In the genomic region with DNA sequence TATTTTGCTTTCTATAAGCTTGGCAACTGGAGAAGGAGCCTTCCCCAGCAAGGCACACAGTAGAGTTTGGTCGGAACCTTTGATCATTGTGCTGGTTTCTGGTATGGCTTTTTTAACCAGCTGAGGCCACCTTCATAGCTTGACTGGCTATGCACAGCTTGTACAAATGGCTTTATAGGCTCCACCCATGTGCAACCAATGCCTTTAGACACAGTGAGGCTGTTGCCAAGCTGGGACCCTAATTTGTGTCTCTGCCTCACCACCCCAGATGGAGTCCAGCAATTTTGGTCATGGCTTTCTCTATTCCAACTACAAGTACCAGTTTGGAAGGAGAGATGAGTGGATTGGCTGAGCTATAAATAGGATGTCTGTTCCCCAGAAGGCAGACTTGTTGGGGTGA, we compare ENCODE assay signal across 28 mouse cellular contexts. TPM values are rescaled to one million over a fixed set of nuclear protein-coding genes. Genes with fewer than 3 reads are reported as not detected.
DNase-seq lines count a peak whose midpoint lies in the region; ATAC-seq and TF ChIP-seq lines count a peak whose summit lies in the region.
"Had no signal": no experiment of that assay in that cellular context is flagged by ENCODE, and none has a peak within 500 bp of the region (broad histone marks: within the 10 kb centered on the region; RNA-seq: fewer than 3 reads in every experiment).

No protein-coding gene starts in this region.

- no peak for TF ChIP-seq EP300 in heart, adult 2 months (IDR thresholded peaks at IDR 0.05; ENCODE audit: insufficient read depth, low read depth, low read length)

- peaks cover 41% of the 10 kb centered on the region for H3K4me1 ChIP-seq in embryonic facial prominence, embryonic 13.5 days
- peaks cover 13% of the 10 kb centered on the region for H3K4me1 ChIP-seq in embryonic facial prominence, embryonic 10.5 days
- H3K4me1 ChIP-seq in heart, embryonic 13.5 days, result peaks cover 36% of the 10 kb centered on the region
- H3K4me1 ChIP-seq in heart, adult 2 months (ENCODE audit: control insufficient read depth, insufficient read depth, low read length), result no peaks in the 10 kb centered on the region
- peaks cover 9% of the 10 kb centered on the region for H3K4me1 ChIP-seq in liver, embryonic 12.5 days
- H3K4me1 ChIP-seq in embryonic facial prominence, embryonic 15.5 days, result peaks cover 35% of the 10 kb centered on the region

- DNase-seq in embryonic facial prominence, embryonic 10.5 days (ENCODE audit: low spot score), result no peak
- no peak for DNase-seq in heart, adult 2 months
- DNase-seq in liver, result no peak
- DNase-seq: adrenal gland, adult 8-10 months; adrenal gland, postnatal 14 days; adrenal gland, postnatal 36 days; B cell, adult 2 months; cerebellum, adult 11 months; cerebellum, adult 18-20 months; cerebellum, adult 8-10 months; cerebellum, adult 9-11 months; cerebellum, postnatal 14 days; cerebellum, postnatal 36 days; embryo, embryonic 11 days had no signal

- peak overlapping the region; percentile 44; the same call in 1 of the 2 replicates for H3K27ac ChIP-seq in embryonic facial prominence, embryonic 13.5 days
- no peak overlapping the region for H3K27ac ChIP-seq in embryonic facial prominence, embryonic 10.5 days (replicated peaks)
- 0 out of 2 replicates have a peak overlapping the region, but pooled peaks have one; percentile 10 for H3K27ac ChIP-seq in heart, embryonic 13.5 days (replicated peaks)
- no peak overlapping the region for H3K27ac ChIP-seq in heart, adult 2 months
- H3K27ac ChIP-seq in liver, embryonic 12.5 days, result no peak overlapping the region
- H3K27ac ChIP-seq in embryonic facial prominence, embryonic 15.5 days (replicated peaks), result peak overlapping the region; percentile 35; the same call in 1 of the 2 replicates
- H3K27ac ChIP-seq: embryonic facial prominence, embryonic 12.5 days; forebrain, embryonic 12.5 days had no signal

- intact Hi-C loops in heart, adult 2 months (cut with DNase I), result no loop called here

- H3K79me2 ChIP-seq in heart, adult 2 months (replicated peaks; ENCODE audit: control insufficient read depth, insufficient read depth, low read length), result no peaks in the 10 kb centered on the region

- TF ChIP-seq POLR2A in heart, adult 2 months (IDR thresholded peaks at IDR 0.05; ENCODE audit: insufficient read depth, low read depth, low read length), result no peak

- no peak overlapping the region for H3K4me2 ChIP-seq in embryonic facial prominence, embryonic 13.5 days
- H3K4me2 ChIP-seq in heart, embryonic 13.5 days, result no peak overlapping the region
- no peak overlapping the region for H3K4me2 ChIP-seq in liver, embryonic 12.5 days
- H3K4me2 ChIP-seq in embryonic facial prominence, embryonic 15.5 days (replicated peaks), result no peak overlapping the region
- H3K4me2 ChIP-seq: embryonic facial prominence, embryonic 12.5 days; forebrain, embryonic 12.5 days had no signal

- no peak overlapping the region for H3K9ac ChIP-seq in embryonic facial prominence, embryonic 13.5 days
- H3K9ac ChIP-seq in heart, embryonic 13.5 days, result no peak overlapping the region
- H3K9ac ChIP-seq in heart, adult 2 months (ENCODE audit: low read depth, low read length), result no peak overlapping the region
- no peak overlapping the region for H3K9ac ChIP-seq in liver, embryonic 12.5 days
- no peak overlapping the region for H3K9ac ChIP-seq in embryonic facial prominence, embryonic 15.5 days
- H3K9ac ChIP-seq: embryonic facial prominence, embryonic 12.5 days; forebrain, embryonic 12.5 days had no signal

- H3K36me3 ChIP-seq in embryonic facial prominence, embryonic 13.5 days, result no peaks in the 10 kb centered on the region
- no peaks in the 10 kb centered on the region for H3K36me3 ChIP-seq in embryonic facial prominence, embryonic 10.5 days (replicated peaks)
- no peaks in the 10 kb centered on the region for H3K36me3 ChIP-seq in heart, embryonic 13.5 days
- no peaks in the 10 kb centered on the region for H3K36me3 ChIP-seq in heart, adult 2 months (ENCODE audit: control insufficient read depth, insufficient read depth, low read length)
- H3K36me3 ChIP-seq in liver, embryonic 12.5 days, result no peaks in the 10 kb centered on the region
- no peaks in the 10 kb centered on the region for H3K36me3 ChIP-seq in embryonic facial prominence, embryonic 15.5 days
- H3K36me3 ChIP-seq: embryonic facial prominence, embryonic 12.5 days; forebrain, embryonic 12.5 days; G1E had no signal

- no peaks in the 10 kb centered on the region for H3K27me3 ChIP-seq in embryonic facial prominence, embryonic 13.5 days
- 0 out of 2 replicates have a peak, but pooled peaks cover 10% of the 10 kb centered on the region for H3K27me3 ChIP-seq in embryonic facial prominence, embryonic 10.5 days (replicated peaks; ENCODE audit: low read depth, poor library complexity, severe bottlenecking)
- no peaks in the 10 kb centered on the region; the same call in 1 of the 2 replicates for H3K27me3 ChIP-seq in heart, embryonic 13.5 days (replicated peaks)
- H3K27me3 ChIP-seq in heart, adult 2 months (ENCODE audit: control insufficient read depth, insufficient read depth, low read length), result no peaks in the 10 kb centered on the region
- peaks cover 13% of the 10 kb centered on the region; the same call in 1 of the 2 replicates for H3K27me3 ChIP-seq in liver, embryonic 12.5 days (replicated peaks)
- H3K27me3 ChIP-seq in embryonic facial prominence, embryonic 15.5 days, result no peaks in the 10 kb centered on the region
- H3K27me3 ChIP-seq: embryonic facial prominence, embryonic 12.5 days; forebrain, embryonic 12.5 days; Patski had no signal

- WGBS in embryonic facial prominence, embryonic 13.5 days, result 63% methylated on average over 1 of the region's 1 CpGs
- 96% methylated on average over 1 of the region's 1 CpGs for WGBS in embryonic facial prominence, embryonic 10.5 days
- WGBS in heart, embryonic 13.5 days, result 85% methylated on average over 1 of the region's 1 CpGs
- WGBS in heart, adult 2 months, result 94% methylated on average over 1 of the region's 1 CpGs
- 65% methylated on average over 1 of the region's 1 CpGs for WGBS in liver, embryonic 12.5 days (ENCODE audit: insufficient replicate concordance)
- WGBS in embryonic facial prominence, embryonic 15.5 days, result 71% methylated on average over 1 of the region's 1 CpGs

- H3K4me3 ChIP-seq in embryonic facial prominence, embryonic 13.5 days, result no peak overlapping the region
- H3K4me3 ChIP-seq in embryonic facial prominence, embryonic 10.5 days, result no peak overlapping the region
- H3K4me3 ChIP-seq in heart, embryonic 13.5 days, result no peak overlapping the region
- no peak overlapping the region for H3K4me3 ChIP-seq in heart, adult 2 months
- H3K4me3 ChIP-seq in liver, embryonic 12.5 days, result no peak overlapping the region
- H3K4me3 ChIP-seq in embryonic facial prominence, embryonic 15.5 days (replicated peaks), result no peak overlapping the region
- H3K4me3 ChIP-seq: embryonic facial prominence, embryonic 12.5 days; erythroblast, embryonic 14.5 days; forebrain, embryonic 12.5 days had no signal

- TF ChIP-seq CTCF in heart, adult 2 months (IDR thresholded peaks at IDR 0.05), result no peak

- no peaks in the 10 kb centered on the region for H3K9me3 ChIP-seq in embryonic facial prominence, embryonic 13.5 days
- H3K9me3 ChIP-seq in embryonic facial prominence, embryonic 10.5 days, result no peaks in the 10 kb centered on the region
- no peaks in the 10 kb centered on the region for H3K9me3 ChIP-seq in heart, embryonic 13.5 days
- H3K9me3 ChIP-seq in liver, embryonic 12.5 days (replicated peaks), result no peaks in the 10 kb centered on the region
- H3K9me3 ChIP-seq in embryonic facial prominence, embryonic 15.5 days (replicated peaks), result no peaks in the 10 kb centered on the region
- H3K9me3 ChIP-seq: embryonic facial prominence, embryonic 12.5 days; forebrain, embryonic 12.5 days; G1E had no signal

- no peak for ATAC-seq in embryonic facial prominence, embryonic 13.5 days (ENCODE audit: insufficient number of reproducible peaks, insufficient read depth, low FRiP score, low TSS enrichment, low read depth)
- no peak for ATAC-seq in heart, embryonic 13.5 days (ENCODE audit: extremely low read depth, insufficient number of reproducible peaks, low FRiP score, low TSS enrichment)
- 0 out of 2 replicates have a peak, but pooled peaks have one; percentile 5 for ATAC-seq in liver, embryonic 12.5 days
- ATAC-seq in embryonic facial prominence, embryonic 15.5 days (ENCODE audit: insufficient number of reproducible peaks, low FRiP score, low TSS enrichment, low read depth), result peak; percentile 68
- no peak for ATAC-seq in erythroid progenitor cell, adult 5-6 weeks (replicated peaks; ENCODE audit: low FRiP score, poor library complexity, severe bottlenecking)
- ATAC-seq: activated CD4-positive, CD25-positive, alpha-beta regulatory T cell, adult 4 months; CD4-positive, CD25-positive, alpha-beta regulatory T cell, adult 4 months; forebrain, embryonic 14.5 days; forebrain, embryonic 16.5 days had no signal

RNA-seq across cellular contexts. Expression of gene Col5a1, which starts 15.6 kb away (rescaled TPM):
- polyA plus RNA-seq in embryonic facial prominence, embryonic 13.5 days (2015; fragmentation: Nextera tagmentation; extraction: Ambion mirVana), result 104 and 111 TPM in 2 replicates
- 16.5 and 19.3 TPM in 2 replicates for polyA plus RNA-seq in embryonic facial prominence, embryonic 10.5 days (2016; fragmentation: Nextera tagmentation; extraction: Ambion mirVana)
- polyA plus RNA-seq in heart, embryonic 13.5 days (2015; fragmentation: Nextera tagmentation; extraction: Ambion mirVana), result 44.3 and 48.8 TPM in 2 replicates
- 10 to 100 TPM; 16.0 to 22.9 TPM for total RNA-seq in heart, adult 2 months (2021)
- polyA plus RNA-seq in heart, adult 2 months (2012; rRNA removed), result 15.7 and 17.2 TPM in 2 replicates
- 15.0 and 15.4 TPM in 2 replicates for polyA plus RNA-seq in liver, embryonic 12.5 days (2016; fragmentation: Nextera tagmentation; extraction: Ambion mirVana)
- 217 and 242 TPM in 2 replicates for polyA plus RNA-seq in embryonic facial prominence, embryonic 15.5 days (2015; fragmentation: Nextera tagmentation; extraction: Ambion mirVana)
- 9.4 and 10.9 TPM in 2 replicates for total RNA-seq in erythroid progenitor cell, adult 5-6 weeks (2015; ENCODE audit: low replicate concordance)
- 5.3 and 7.0 TPM in 2 replicates for total RNA-seq in erythroid progenitor cell, adult 5-6 weeks (2017; ENCODE audit: low replicate concordance)
- polyA plus RNA-seq: activated CD4-positive, CD25-positive, alpha-beta regulatory T cell, adult 4 months; CD4-positive, CD25-positive, alpha-beta regulatory T cell, adult 4 months had no signal

Comparison
In these comparisons a context has a peak if more than half of its experiments do, and no peak if none do; other contexts are left out.
1. ATAC-seq: peak in liver, embryonic 12.5 days (single experiment) and embryonic facial prominence, embryonic 15.5 days (single experiment); none in embryonic facial prominence, embryonic 13.5 days (single experiment), heart, embryonic 13.5 days (single experiment) and erythroid progenitor cell, adult 5-6 weeks (single experiment).
2. H3K27ac ChIP-seq: peak in embryonic facial prominence, embryonic 13.5 days (single experiment), heart, embryonic 13.5 days (single experiment) and embryonic facial prominence, embryonic 15.5 days (single experiment); none in embryonic facial prominence, embryonic 10.5 days (single experiment), heart, adult 2 months (single experiment) and liver, embryonic 12.5 days (single experiment).